Mouse (Mus musculus) heart, postnatal 0 days (tissue): Measurements from ENCODE around the gene Emp3. TPM values are rescaled to one million over a fixed set of nuclear protein-coding genes. Genes with fewer than 3 reads are reported as not detected.

ENCODE experiments used
- ATAC-seq: fragments of 200-750 bp; cut with Nextera tagmentation; 2 replicates; pipeline ENCODE4 v1.8.0; 2017; ENCODE audit warnings: low read depth, moderate number of reproducible peaks, moderate library complexity; ENCODE audit not compliant: insufficient read depth
- DNase-seq: peaks from one replicate; pipeline ENCODE4 v3.0.0-alpha.2; 2016; ENCODE audit warnings: low spot score
- H3K27ac ChIP-seq: fragments of 300-500 bp; sonication (generic); 2 replicates; pipeline ENCODE4 v1.5.1; 2014; ENCODE audit warnings: low read depth, mild to moderate bottlenecking
- H3K27me3 ChIP-seq: fragments of 300-500 bp; sonication (generic); 2 replicates; pipeline ENCODE4 v1.6.1; 2014; ENCODE audit warnings: low read length, mixed read lengths; ENCODE audit not compliant: control insufficient read depth, insufficient read depth
- H3K36me3 ChIP-seq: fragments of 300-500 bp; sonication (generic); replicated peaks from 2 replicates; pipeline ENCODE4 v1.6.1; 2014; ENCODE audit warnings: low read length, mixed read lengths; ENCODE audit not compliant: control insufficient read depth, insufficient read depth
- H3K4me1 ChIP-seq: fragments of 300-500 bp; sonication (generic); 2 replicates; pipeline ENCODE4 v1.6.1; 2014; ENCODE audit warnings: antibody characterized with exemption; ENCODE audit not compliant: control insufficient read depth, insufficient read depth
- H3K4me2 ChIP-seq: fragments of 300-500 bp; sonication (generic); 2 replicates; pipeline ENCODE4 v1.6.1; 2014; ENCODE audit warnings: low read depth, mild to moderate bottlenecking, low read length, moderate library complexity
- H3K4me3 ChIP-seq: fragments of 300-500 bp; sonication (generic); 2 replicates; pipeline ENCODE4 v1.5.1; 2014; ENCODE audit warnings: low read depth, low read length
- H3K9ac ChIP-seq: fragments of 300-500 bp; sonication (generic); replicated peaks from 2 replicates; pipeline ENCODE4 v1.6.1; 2014; ENCODE audit warnings: low read depth, low read length, mixed read lengths
- H3K9me3 ChIP-seq: fragments of 300-500 bp; sonication (generic); replicated peaks from 2 replicates; pipeline ENCODE4 v1.6.1; 2016; ENCODE audit warnings: low read length; ENCODE audit not compliant: control insufficient read depth
- CTCF ChIP-seq: IDR thresholded peaks from 2 replicates; pipeline ENCODE4 v1.5.1; 2016; ENCODE audit warnings: antibody characterized with exemption, control low read depth, low read depth
- EP300 ChIP-seq: IDR thresholded peaks from 2 replicates; pipeline ENCODE4 v1.6.1; 2016; ENCODE audit warnings: antibody characterized with exemption, low read depth
- WGBS: fragments of 180-500 bp; shearing (Covaris S2); extraction: QIAGEN DNeasy Blood & Tissue Kit; methylation state at CpG from one replicate; pipeline ENCODE4 v1.1.7; 2014; 5-methylcytosine and 5-hydroxymethylcytosine counted together
- polyA plus RNA-seq: library from polyadenylated mRNA; unstranded; fragments of >200 nt; fragmentation: Nextera tagmentation; extraction: Ambion mirVana; gene quantifications from 2 replicates; pipeline ENCODE4 v1.2.1, GENCODE M21; 2015
- total RNA-seq: library from RNA; depleted of rRNA; stranded (reverse); fragments of >200 nt; gene quantifications from 2 replicates; pipeline ENCODE4 v1.2.3, GENCODE M21; 2014; ENCODE audit warnings: low replicate concordance; rRNA removed

Emp3 gene
- total and polyA plus RNA-seq, 2 experiments from 2014 or later: 43.4 to 75.6 TPM

DNA sequence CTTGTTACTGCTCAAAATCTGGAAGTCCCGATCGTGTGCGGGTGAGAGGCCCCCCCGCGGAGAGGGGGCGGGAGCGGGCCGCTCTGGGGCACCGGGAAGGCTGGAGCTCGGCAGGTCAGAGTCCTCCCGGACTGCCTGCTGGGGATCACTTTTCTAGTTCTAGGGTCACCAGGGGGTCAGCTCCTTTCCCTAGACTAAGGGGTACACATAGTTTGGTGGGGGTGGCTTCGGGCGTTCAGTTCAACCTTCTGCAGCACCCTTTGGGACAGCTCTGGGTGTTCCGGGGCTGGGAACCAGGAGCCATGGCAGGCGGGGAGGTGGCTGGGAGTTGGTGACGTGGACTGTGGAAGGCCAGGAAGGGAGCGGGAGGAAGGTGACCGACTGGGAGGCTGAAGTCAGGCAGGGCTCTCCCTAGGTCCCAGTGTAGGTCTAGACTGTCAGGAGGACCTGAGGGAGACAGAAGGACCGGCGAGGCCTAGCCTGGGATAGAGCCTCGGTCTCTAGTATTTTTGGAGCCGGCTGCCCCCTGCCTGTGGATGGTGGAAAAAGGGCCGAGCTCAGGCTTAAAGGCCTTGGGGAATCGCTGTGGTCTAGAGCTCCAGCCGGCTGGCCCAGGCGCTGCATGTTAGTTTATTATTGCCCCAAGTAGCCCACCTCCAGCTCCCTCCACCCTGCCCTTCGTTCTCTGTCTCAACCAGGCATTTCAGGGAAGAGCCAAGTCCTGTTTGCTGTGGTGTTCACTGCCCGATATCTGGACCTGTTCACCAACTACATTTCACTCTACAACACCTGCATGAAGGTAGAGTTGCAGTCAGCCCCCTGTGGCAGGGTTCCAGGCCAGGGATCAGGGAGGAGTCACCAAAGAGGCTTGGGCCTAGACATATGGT is 47.9 kb downstream of the Emp3 start:
- Histone ChIP-seq H3K4me2 (peak overlapping the region; percentile 75), H3K4me1 (peaks cover 27% of the 10 kb centered on the region), H3K9ac (peak overlapping the region; percentile 94), H3K4me3 (peak overlapping the region; percentile 78), H3K36me3 (peaks cover 36% of the 10 kb centered on the region), H3K27me3 (peaks cover 24% of the 10 kb centered on the region), H3K27ac (peak overlapping the region; percentile 92), H3K9me3 (no peaks in the 10 kb centered on the region)
- 1% methylated on average over 28 of the region's 28 CpGs for WGBS
- TF ChIP-seq EP300: no peak
- peak; percentile 16; the same call in 1 of the 2 replicates for TF ChIP-seq CTCF
- DNase-seq (peak; percentile 34), ATAC-seq (peak; percentile 62)

GRCm38 (mm10) chr7:45872624-45873023 is 48.6 kb downstream of the Emp3 start, which contains the start of gene Kdelr1:
Gene Kdelr1 (plus strand): TSS chr7:45872772.
- no peak for TF ChIP-seq EP300
- TF ChIP-seq CTCF: peak; percentile 89
- Histone ChIP-seq H3K9ac (peak within 1 kb of the TSS; percentile 94), H3K36me3 (peaks cover 31% of the 10 kb centered on the region), H3K4me3 (peak within 1 kb of the TSS; percentile 78), H3K4me2 (peak within 1 kb of the TSS; percentile 75), H3K27ac (peak within 1 kb of the TSS; percentile 92), H3K27me3 (peaks cover 31% of the 10 kb centered on the region), H3K9me3 (no peaks in the 10 kb centered on the region), H3K4me1 (peaks cover 27% of the 10 kb centered on the region)
- under 1% methylated on average over 18 of the region's 18 CpGs for WGBS
- DNase-seq (peak; percentile 92), ATAC-seq (peak; percentile 82)

DNA sequence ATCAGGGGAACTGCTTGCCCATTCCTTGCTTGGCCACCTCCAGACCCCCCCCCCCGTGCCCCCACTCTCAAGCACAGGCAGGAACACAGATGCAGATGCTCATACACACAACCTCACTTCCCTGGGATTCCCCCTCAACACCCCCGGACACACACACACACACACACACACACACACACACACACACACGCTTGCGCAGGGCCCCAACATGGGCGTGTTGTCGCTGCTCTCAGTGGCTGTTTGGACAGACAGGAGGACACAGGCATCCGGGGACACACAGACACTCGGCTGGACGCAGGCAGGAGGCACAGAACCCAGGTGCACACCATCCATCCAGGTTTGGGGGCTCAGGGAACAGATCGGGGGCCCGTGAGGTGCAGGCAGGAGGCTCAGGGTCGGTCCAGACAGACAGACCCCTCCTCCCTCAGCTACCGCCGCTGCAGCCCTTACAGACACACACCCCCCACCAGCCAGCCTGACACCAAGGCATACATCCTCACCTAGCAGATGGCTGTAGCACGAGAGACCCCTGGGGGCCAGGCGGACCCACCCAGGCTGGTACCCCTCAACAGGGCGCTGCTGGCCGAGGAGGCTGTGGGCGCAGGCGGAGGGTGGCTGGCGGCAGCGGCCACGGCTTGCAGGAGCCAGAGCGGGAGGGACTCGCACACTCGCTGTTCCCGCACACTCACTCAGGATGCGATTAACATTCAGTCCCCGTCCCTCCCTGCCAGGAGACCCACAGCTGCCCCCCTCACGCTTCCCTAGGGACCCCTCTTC is 50.7 kb downstream of the Emp3 start:
- peak overlapping the region; percentile 22; the same call in 1 of the 2 replicates for H3K4me3 ChIP-seq
- H3K36me3 ChIP-seq: peaks cover 11% of the 10 kb centered on the region
- 2% methylated on average over 25 of the region's 30 CpGs for WGBS
- TF ChIP-seq CTCF (no peak), EP300 (no peak)
- H3K27ac ChIP-seq: no peak overlapping the region
- no peak overlapping the region; the same call in 1 of the 2 replicates for H3K9ac ChIP-seq
- peaks cover 39% of the 10 kb centered on the region for H3K27me3 ChIP-seq
- ATAC-seq (no peak), DNase-seq (no peak)
- H3K4me1 ChIP-seq: peaks cover 27% of the 10 kb centered on the region
- peak overlapping the region; percentile 48 for H3K4me2 ChIP-seq
- H3K9me3 ChIP-seq: no peaks in the 10 kb centered on the region

GRCm38 (mm10) chr7:45869787-45870186 is 51.4 kb downstream of the Emp3 start:
- H3K4me3 ChIP-seq: peak overlapping the region; percentile 22; the same call in 1 of the 2 replicates
- no peak for ATAC-seq
- peaks cover 39% of the 10 kb centered on the region for H3K27me3 ChIP-seq
- peaks cover 27% of the 10 kb centered on the region for H3K4me1 ChIP-seq
- TF ChIP-seq CTCF (no peak), EP300 (no peak)
- no peak overlapping the region for H3K27ac ChIP-seq
- no peak for DNase-seq
- H3K9ac ChIP-seq: no peak overlapping the region; the same call in 1 of the 2 replicates
- no peaks in the 10 kb centered on the region for H3K9me3 ChIP-seq
- peak overlapping the region; percentile 48 for H3K4me2 ChIP-seq
- peaks cover 6% of the 10 kb centered on the region for H3K36me3 ChIP-seq
- 5% methylated on average over 14 of the region's 14 CpGs for WGBS

GRCm38 (mm10) chr7:45869107-45869670 is 52.0 kb downstream of the Emp3 start:
- ATAC-seq: no peak
- TF ChIP-seq CTCF (no peak), EP300 (no peak)
- DNase-seq: peak; percentile 50
- Histone ChIP-seq H3K36me3 (no peaks in the 10 kb centered on the region; the same call in 1 of the 2 replicates), H3K4me1 (peaks cover 21% of the 10 kb centered on the region), H3K27ac (no peak overlapping the region), H3K4me2 (peak overlapping the region; percentile 48), H3K9me3 (no peaks in the 10 kb centered on the region), H3K9ac (no peak overlapping the region; the same call in 1 of the 2 replicates), H3K27me3 (peaks cover 39% of the 10 kb centered on the region), H3K4me3 (peak overlapping the region; percentile 22; the same call in 1 of the 2 replicates)
- WGBS: 10% methylated on average over 8 of the region's 8 CpGs

Other genes with a start within 250 kb of the Emp3 start
- gene Ntn5, start 237.4 kb downstream of the Emp3 start, total RNA-seq: not detected in 2 replicates
- gene Ntn5, start 237.4 kb downstream of the Emp3 start, polyA plus RNA-seq: 0.11 TPM in 1 of 2 replicates, not detected in the other
- gene Sec1, start 227.0 kb downstream of the Emp3 start, total RNA-seq: 0.62 and 1.3 TPM in 2 replicates
- gene Sec1, start 227.0 kb downstream of the Emp3 start, polyA plus RNA-seq: 0.16 and 0.33 TPM in 2 replicates
- gene Car11, start 221.6 kb downstream of the Emp3 start, total RNA-seq: 1.6 and 3.0 TPM in 2 replicates
- 2.5 and 2.8 TPM in 2 replicates for gene Car11, start 221.6 kb downstream of the Emp3 start, polyA plus RNA-seq
- gene Dbp, start 216.3 kb downstream of the Emp3 start, total RNA-seq: 29.3 and 37.4 TPM in 2 replicates
- gene Dbp, start 216.3 kb downstream of the Emp3 start, polyA plus RNA-seq: 21.9 and 24.9 TPM in 2 replicates
- 1,259 and 1,310 TPM in 2 replicates for gene Rpl18, start 205.9 kb downstream of the Emp3 start, total RNA-seq
- 479 and 486 TPM in 2 replicates for gene Rpl18, start 205.9 kb downstream of the Emp3 start, polyA plus RNA-seq
- 19.5 and 23.3 TPM in 2 replicates for gene Sphk2, start 203.4 kb downstream of the Emp3 start, total RNA-seq
- gene Sphk2, start 203.4 kb downstream of the Emp3 start, polyA plus RNA-seq: 11.1 and 11.4 TPM in 2 replicates
- gene Fam83e, start 200.2 kb downstream of the Emp3 start, total RNA-seq: not detected in 2 replicates
- 0.07 and 0.26 TPM in 2 replicates for gene Fam83e, start 200.2 kb downstream of the Emp3 start, polyA plus RNA-seq
- gene Spaca4, start 195.6 kb downstream of the Emp3 start, total RNA-seq: not detected in 2 replicates
- not detected in 2 replicates for gene Spaca4, start 195.6 kb downstream of the Emp3 start, polyA plus RNA-seq
- 0.31 TPM in 1 of 2 replicates, not detected in the other for gene Lmtk3, start 137.7 kb downstream of the Emp3 start, total RNA-seq
- not detected in 2 replicates for gene Lmtk3, start 137.7 kb downstream of the Emp3 start, polyA plus RNA-seq
- not detected in 2 replicates for gene Sult2b1, start 136.7 kb downstream of the Emp3 start, total RNA-seq
- 0.23 and 0.27 TPM in 2 replicates for gene Sult2b1, start 136.7 kb downstream of the Emp3 start, polyA plus RNA-seq
- 99.9 and 102 TPM in 2 replicates for gene Cyth2, start 106.8 kb downstream of the Emp3 start, total RNA-seq
- 86.5 and 90.0 TPM in 2 replicates for gene Cyth2, start 106.8 kb downstream of the Emp3 start, polyA plus RNA-seq
- gene Kcnj14, start 96.6 kb downstream of the Emp3 start, total RNA-seq: 0.35 TPM in 1 of 2 replicates, not detected in the other
- 0.26 and 0.29 TPM in 2 replicates for gene Kcnj14, start 96.6 kb downstream of the Emp3 start, polyA plus RNA-seq
- 26.7 and 28.8 TPM in 2 replicates for gene Grwd1, start 90.5 kb downstream of the Emp3 start, total RNA-seq
- gene Grwd1, start 90.5 kb downstream of the Emp3 start, polyA plus RNA-seq: 19.3 and 22.7 TPM in 2 replicates
- 279 and 304 TPM in 2 replicates for gene Kdelr1, start 48.6 kb downstream of the Emp3 start, total RNA-seq
- gene Kdelr1, start 48.6 kb downstream of the Emp3 start, polyA plus RNA-seq: 58.5 and 62.4 TPM in 2 replicates
- gene Grin2d, start 43.0 kb downstream of the Emp3 start, total RNA-seq: 1.0 and 3.1 TPM in 2 replicates
- 0.12 and 0.16 TPM in 2 replicates for gene Grin2d, start 43.0 kb downstream of the Emp3 start, polyA plus RNA-seq
- 0.27 TPM in 1 of 2 replicates, not detected in the other for gene Syngr4, start 24.7 kb downstream of the Emp3 start, total RNA-seq
- gene Syngr4, start 24.7 kb downstream of the Emp3 start, polyA plus RNA-seq: 0.58 and 0.71 TPM in 2 replicates
- gene Tmem143, start 24.5 kb downstream of the Emp3 start, total RNA-seq: 94.0 and 124 TPM in 2 replicates
- gene Tmem143, start 24.5 kb downstream of the Emp3 start, polyA plus RNA-seq: 11.7 and 12.0 TPM in 2 replicates
- gene Ccdc114, start 2.7 kb upstream of the Emp3 start, total RNA-seq: 1.2 and 1.7 TPM in 2 replicates
- gene Ccdc114, start 2.7 kb upstream of the Emp3 start, polyA plus RNA-seq: 2.2 and 2.9 TPM in 2 replicates
- not detected in 2 replicates for gene Abcc6, start 108.9 kb upstream of the Emp3 start, total RNA-seq
- gene Abcc6, start 108.9 kb upstream of the Emp3 start, polyA plus RNA-seq: not detected in 2 replicates
- gene Nomo1, start 112.3 kb upstream of the Emp3 start, total RNA-seq: 35.7 and 42.3 TPM in 2 replicates
- 20.9 and 23.6 TPM in 2 replicates for gene Nomo1, start 112.3 kb upstream of the Emp3 start, polyA plus RNA-seq
- gene Kcnj11, start 179.4 kb upstream of the Emp3 start, total RNA-seq: 72.0 and 103 TPM in 2 replicates
- 14.4 and 14.6 TPM in 2 replicates for gene Kcnj11, start 179.4 kb upstream of the Emp3 start, polyA plus RNA-seq